Mouse (Mus musculus): Measurements from ENCODE around the gene Rpl36a.
A peak's percentile ranks its signal among the peaks of the same experiment; 100 is the strongest.
"Not testable (repeated sequence)": the region's sequence is repeated elsewhere in the genome, so short reads cannot be mapped to it uniquely, and the experiment has no call there.

Rpl36a gene

DNA sequence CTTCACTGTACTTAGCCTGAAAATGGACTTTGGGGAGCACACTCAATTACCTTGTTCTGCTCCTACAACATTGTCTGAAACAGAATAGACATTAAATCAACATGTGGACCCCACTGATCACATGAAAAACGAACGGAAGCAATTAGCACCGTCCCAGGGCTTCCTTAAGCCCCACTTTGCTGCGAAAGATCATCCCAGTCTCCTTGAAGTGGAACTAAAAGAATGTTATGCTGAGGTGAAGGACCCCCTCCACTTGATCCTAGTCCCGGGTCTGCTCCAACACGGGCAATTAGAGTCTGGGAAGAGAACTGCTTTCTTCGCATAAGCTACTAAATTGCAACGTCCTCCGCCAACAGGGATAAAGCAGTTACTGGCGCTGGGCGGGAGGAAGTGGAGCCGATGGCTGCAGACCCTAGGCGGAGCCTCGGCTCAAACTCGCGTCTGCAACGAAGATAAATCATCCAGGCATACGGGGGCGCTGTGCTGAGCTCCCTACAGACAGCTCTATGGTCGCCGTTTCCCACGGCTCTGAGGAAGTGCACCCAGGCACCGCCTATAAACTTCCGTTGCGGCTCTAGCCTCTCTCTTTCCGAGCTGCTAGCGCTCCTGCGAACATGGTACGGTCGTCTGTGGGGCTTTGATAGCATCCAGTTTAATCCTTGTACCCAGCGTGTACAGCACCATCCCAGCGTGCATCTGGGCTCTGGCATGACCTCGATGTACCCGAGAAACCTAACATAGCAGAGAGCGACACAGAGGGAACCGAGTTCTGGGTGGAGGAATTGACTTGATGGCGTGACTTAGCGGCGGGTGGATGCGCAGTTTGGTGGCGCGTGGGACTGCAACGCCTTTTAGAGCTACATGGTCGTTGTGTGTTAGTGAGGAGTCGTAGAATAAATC is at the start of gene Rpl36a:
Gene Rpl36a (plus strand): TSS at position 552 of the 900 bp plus-strand sequence.
- DNase-seq = peak; percentile 87

DNA sequence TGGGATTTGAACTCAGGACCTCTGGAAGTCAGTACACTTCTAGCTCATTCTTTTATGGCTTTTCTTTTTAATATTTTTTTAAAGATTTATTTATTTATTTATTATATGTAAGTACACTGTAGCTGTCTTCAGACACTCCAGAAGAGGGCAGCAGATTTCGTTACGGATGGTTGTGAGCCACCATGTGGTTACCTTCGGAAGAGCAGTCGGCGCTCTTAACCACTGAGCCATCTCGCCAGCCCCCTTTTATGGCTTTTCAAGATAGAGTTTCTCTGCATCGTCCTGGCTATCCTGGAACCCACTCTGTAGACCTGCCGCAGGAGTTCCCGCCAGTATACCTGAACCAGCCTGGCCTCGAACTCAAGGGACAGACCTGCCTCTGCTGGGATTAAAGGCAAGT is 45.7 kb upstream of the Rpl36a start:
- not testable (repeated sequence) for DNase-seq

DNA sequence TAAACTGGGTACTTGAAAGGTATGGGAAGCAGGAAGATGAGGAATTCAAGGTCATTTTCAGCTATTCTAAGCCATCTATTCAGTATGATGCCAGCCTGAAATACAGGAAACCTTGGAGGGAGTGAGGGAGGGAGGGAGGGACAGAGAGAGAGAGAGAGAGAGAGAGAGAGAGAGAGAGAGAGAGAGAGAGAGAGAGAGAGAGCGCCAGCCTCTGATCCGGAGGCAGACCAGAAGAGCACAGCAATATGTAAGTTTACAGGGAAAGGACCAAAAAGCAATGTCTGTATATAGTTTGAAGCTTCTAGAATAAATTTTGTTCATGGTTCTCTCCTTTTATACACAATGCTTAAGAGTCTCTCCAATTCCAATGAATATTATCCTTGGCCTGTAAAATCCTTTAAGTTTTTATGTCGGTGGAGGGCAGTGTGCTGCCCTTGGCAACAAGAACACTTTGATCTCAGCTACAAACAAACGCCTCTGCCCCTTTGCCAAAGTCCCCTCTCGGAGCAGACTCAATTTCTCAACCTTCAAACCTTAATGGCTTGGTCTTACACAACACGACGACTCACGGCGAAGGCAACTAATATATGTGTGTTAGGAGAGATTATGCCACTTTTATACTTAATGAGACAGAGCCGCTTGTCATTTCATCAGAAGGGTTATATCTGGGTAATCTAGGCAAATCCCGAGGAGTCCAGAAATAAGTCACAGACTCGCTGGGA is 44.9 kb upstream of the Rpl36a start:
- no peak for DNase-seq

DNA sequence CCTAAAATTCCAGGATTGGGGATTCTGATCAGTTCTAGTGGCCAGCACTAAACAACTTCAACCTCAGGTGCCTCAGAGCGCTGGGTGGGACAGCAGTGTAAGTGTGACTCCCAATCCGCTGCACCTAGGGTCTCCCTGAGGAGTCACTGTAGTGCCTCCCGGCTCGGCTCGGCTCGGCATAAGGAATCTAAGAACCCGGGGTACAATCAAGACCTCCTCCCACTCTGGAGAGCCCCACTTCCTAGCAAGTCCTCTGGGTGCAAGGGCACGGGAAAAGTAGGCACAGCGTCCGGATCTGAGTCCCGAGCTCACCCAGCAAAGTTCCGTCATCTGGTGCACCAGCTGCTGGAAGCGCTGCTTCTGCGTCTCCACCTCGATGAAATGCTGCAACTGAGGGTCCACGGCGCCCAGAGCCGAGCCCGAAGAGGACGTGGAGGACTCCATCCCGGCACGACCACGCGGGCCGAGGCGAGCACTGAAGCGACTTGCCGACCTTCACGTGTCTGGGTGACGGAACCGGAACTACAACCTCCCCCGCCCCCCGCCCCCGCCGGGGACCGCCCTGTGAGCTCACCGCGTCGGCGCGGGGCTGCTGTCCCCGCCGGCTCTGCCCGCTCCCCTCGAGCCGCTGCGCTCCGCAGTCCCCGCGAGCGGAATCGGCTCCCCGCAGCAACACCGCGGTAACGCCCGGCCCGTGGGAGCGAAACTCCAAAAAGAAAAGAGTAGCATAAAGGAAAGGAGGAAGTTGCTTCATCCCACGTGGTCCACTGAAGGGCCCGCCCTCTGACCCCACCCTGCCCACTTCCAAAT is 44.1 kb upstream of the Rpl36a start, which contains the start of gene Timm8a1:
Gene Timm8a1 (minus strand): TSS at position 721 of the 810 bp plus-strand sequence.
- DNase-seq = peak; percentile 37

DNA sequence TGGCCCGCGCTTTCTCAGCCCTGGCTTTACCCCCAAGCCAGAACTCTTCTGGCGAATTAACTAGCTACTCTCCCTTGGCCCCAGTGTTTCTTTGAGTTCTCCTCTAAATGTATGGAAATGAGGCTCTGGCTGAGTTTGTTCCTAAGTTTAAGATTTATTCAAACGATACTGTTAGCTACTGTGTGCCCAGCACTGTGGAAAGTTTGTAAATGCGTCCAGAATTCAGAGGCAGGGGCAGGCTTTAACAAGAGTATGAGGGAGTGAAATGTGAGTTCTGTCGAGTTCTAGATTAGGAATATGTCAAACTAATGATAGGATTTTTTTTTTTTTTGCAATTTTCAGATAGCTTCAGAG is 43.5 kb upstream of the Rpl36a start:
- DNase-seq = no peak

DNA sequence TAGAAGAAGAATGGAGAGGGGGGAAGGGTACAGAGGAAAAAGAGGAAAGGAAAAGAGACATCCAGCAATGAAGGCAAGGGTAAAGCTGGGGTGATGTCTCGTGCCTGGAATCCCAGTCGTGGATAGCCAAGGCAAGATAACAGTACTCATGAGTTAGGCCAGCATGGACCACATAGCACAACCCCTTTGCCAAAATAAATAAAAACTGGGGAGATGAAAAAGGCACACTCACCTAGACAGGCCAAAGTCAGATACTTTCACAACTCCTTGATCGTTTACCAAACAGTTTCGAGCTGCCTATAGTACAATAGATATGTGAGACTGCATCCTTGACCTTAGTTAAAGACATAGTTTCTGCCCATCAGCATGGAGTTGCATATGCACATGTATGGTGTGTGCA is 38.1 kb upstream of the Rpl36a start:
- no peak for DNase-seq

DNA sequence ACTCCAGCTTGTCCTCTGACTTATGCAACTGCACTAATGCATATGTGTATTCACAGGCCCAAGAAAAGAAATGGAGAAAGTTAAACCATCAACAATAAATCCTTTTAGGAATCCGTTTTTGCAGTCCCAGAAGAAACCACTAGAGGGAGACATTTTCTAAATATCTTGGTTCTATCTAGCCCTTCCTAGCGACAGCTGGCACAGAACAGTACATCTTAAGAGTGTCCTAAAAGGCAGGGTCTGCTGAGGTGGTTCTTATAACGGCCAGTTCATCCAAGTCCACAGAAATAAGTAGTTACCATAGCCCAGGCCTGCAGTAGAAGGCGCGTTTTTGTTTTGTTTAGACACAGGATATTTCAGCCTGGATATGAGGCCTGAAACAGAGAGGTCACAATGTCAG is 34.6 kb upstream of the Rpl36a start:
- DNase-seq = peak; percentile 39

DNA sequence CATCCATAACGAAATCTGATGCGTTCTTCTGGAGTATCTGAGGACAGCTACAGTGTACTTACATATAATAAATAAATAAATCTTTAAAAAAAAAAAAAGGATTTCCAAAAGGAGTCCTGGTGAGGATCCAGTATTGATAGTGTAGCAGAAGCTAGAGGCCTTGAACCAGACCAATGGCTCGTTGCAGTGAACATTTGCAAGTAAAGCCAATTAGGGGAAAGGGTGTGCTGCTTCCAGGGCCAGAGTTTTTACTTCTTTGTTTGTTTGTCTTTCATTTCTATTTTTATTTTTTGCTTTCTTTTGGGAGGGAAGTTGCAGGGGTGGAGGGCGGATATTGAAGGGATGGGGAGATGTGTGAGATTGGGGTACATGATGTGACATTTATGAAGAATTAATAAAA is 32.1 kb upstream of the Rpl36a start:
- DNase-seq = no peak

DNA sequence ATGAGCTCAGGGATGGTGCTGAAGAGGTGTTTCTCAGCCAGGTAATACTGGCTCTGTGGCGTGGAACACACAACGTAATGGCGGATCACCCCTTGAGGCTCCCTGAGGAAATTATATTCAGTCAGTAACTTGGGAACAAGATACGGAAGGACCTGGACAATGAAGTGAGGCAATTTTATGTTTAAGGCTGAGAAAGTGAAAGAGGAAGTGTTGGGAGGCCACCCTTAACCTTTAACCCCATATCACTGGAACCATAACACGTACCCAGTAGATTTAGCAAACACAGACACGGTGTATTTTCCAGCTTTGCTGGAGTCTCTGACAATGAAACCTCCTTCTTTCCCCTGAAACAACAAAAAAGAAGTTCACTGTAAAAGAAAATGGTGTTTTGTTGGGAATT is 31.0 kb upstream of the Rpl36a start:
- DNase-seq = no peak

DNA sequence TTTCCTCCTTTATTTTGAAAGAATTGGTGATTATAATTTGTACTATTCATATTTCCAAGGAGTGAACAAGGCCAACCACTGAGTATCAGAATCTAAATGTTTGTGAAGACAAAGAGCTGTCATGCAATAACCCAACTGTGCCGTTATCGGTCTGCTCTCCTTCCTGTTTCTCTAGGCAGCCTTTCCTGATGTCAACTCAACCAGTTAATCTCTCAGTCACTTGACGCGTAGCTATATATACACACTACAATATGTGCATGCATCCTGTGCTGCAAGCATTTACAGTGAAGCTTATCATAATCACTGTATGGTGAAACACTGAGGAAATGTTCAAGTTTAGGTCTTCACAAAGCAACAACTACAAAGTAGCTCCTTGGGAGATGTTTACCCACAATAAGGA is 21.1 kb upstream of the Rpl36a start:
- DNase-seq = no peak

DNA sequence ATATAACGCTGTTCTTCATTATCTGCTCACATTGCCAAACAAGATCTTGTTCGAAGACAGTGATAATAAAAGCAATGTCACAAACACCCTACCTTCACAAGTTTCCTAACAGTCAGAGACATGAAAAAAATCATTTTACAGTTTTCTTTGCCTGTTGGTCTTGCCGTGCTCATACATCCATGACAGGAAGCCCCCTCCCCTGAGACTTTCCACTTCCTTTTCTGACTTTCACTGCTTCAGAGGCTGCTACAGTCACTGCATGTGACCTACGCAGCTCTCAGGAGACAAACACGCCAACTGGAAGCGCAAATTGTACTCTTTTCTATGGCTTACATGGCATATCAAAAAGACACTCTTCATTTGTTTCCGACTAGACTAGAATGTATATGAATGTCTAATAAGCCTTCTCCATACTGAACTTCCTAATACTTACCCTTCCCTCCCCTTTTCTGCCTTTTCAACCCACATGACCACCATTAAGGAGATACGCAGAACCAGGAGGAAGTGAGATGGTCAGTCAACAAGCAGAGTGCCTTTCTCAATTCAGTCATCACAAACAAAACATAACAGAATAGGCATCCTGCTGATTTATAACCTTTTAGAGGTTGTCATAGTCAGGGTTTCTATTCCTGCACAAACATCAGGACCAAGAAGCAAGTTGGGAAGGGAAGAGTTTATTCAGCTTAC is 18.8 kb upstream of the Rpl36a start:
- DNase-seq = no peak

DNA sequence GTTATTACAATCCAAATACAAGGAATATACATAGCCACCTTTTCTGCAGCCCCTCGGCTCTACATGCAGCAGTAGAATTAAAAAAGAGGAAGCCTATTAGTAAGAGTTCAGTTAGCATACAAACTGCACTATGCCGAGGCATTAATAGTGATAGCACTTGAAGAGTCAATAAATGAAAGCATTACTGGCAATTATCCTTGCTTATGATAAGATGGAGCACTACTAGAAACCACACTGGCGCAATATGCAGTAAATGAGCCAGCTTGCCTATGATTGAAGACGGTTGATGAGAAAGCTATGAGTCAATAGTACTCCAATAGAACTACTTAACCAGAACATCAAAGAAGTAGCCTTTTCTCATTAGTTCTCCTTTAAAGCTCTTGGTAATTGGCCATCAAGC is 7.6 kb upstream of the Rpl36a start:
- DNase-seq = no peak

DNA sequence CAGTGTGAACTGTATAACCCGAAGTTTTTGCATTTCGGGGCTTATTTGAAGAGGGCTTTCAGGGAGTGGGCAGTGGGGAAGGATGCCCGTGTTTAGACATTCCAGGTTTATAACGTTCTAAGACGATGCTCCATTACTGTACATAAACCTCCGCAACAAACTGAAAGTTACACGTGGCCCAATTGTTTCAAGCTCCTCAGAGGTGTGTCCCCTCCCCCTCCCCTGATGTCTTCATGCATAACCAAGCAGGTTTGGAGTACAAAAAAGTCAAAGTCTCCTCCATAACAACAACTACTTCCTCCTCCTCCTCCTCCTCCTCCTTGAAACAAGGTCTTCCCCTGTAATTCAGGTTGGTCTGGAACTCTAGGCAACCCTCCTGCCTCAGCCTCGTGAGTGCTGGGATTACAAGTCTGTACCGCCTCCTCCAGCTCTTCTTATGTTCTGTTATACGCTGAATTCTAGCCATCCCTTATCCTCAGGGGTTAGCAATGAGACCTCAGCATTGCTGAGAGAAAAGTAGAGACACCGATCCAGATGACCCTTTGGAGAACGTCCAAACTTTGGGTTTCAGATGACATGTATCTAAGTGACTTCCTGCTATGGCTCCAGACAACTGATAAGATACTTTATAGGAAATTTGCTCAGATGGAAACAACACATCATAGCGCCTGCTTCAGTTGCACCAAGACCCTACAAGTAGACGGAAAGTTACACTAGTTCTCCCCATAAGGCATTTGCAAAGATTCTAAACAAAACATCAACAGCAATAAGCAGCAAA is 4.7 kb upstream of the Rpl36a start:
- no peak for DNase-seq

DNA sequence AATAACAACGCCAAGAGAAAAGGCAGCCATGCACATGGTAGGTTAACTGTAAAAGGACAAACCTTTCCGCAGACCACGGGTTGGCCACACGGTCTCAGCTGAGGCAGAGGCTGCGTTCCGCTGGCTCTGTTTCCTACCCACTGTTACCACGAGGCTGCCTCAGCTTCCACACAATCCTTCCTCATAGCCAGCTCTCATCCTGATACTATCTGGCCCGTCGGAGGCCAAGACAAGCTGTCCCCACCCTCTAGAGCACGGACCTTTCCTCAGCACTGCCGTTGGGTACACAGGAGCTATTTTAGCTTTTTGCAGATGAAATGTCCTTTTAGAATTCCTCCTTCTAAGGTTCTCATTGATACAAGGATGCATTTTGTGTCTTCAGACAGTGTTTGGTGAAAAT is 3.2 kb upstream of the Rpl36a start:
- DNase-seq = no peak

DNA sequence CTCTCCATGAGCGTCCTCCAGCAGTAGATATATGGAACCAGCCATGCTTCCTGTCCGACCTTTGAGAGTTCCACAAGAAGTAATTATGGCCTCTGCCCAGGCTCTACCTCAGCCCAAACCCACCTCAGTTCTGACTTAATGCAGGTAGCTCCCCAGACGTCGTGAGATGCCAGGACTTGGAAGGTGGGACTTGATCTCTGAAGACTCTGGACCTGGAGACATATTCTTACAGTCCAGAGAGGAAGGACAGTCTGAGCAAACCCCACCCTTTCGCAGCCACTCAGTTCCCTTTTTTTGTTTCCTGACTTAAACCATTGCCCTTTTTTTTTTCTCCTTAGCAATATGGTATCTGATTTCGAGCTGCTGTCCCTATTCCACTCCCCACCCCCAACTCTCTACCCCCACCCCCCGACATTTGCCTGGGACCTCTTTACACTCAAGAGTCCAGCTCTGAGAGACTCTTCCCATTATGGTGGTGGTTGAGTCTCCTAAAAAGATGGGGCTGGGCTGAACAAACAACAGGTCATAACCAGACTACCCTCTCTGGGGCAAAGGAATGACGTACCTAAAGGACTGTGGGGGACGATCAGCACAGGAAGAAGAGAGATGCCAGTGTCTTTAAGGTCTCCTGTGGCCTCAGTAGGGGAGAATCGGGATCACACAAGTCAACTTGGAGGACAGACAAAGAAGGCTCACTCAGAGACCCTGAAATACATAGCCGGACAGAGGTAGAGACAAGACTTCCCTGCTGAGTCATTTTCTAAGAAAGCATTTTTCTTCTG is 2.4 kb upstream of the Rpl36a start, which contains the start of gene Btk:
Gene Btk (minus strand): TSS at position 683 of the 782 bp plus-strand sequence.
- DNase-seq = no peak

DNA sequence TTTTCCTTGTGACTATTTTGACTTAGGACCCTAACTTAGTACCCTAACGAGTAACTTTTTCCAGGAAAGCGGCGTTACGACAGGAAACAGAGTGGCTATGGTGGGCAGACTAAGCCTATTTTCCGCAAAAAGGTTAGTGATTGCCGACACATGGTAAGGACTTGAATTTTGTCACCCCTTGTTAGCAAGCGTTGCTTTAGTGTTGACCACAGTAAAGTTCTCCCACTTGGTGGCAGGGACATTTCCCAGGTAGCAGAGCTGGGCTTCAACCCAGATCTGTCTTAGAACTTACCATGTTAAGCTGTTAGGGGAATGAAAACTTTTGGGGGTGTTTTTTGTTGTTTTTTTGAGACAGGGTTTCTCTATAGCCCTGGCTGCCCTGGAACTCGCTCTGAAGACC is 993 bp downstream of the Rpl36a start:
- no peak for DNase-seq

DNA sequence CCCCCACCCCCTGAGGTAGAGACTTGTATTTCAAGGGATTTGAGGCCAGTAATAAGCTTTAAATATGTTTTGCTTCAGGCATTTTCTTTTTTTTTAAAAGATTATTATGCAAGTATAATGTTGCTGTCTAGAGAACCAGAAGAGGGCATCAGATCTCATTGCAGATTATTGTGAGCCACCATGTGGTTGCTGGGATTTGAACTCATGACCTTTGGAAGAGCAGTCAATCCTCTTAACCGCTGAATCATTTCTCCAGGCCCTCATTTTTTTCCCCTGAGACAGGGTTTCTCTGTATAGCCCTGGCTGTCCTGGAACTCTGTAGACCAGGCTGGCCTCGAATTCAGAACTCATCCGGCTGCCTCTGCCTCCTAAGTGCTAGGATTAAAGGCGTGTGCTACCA is 2.8 kb downstream of the Rpl36a start:
- no peak for DNase-seq

DNA sequence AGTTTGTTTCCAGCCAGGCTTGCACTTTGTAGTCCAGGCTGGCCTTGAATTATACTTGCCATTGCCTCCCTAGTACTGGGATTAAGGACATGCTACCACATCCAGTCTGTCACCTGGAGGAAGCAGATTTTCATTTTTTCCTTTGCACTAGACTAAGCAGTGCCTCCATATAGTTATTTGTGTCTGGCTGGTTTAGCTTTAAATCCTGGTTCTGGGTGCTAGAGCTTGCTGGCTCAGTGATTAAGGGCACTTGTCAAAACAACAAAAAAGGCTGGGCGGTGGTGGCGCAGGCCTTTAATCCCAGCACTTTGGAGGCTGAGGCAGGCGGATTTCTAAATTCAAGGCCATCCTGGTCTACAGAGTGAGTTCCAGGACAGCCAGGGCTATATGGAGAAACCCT is 3.5 kb downstream of the Rpl36a start:
- DNase-seq = no peak

DNA sequence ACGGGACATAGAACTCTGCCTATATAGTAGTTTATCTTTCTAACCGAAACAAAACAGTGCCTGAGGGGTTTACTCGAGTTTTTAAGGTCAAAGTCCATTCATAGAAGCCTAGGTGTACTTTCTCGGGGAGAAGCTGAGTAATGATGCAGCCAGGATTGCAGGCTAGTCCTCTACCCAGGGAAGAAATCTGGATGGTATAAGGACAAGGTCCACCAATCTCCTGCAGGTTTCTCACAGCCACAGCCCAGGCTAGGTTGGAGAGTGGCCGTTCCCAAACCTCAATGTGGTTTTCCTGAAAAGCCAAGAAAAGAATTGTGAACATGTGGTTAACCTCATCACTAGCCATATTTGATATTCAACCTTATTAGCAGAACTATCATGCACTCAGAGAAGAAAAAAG is 4.4 kb downstream of the Rpl36a start:
- DNase-seq = no peak

DNA sequence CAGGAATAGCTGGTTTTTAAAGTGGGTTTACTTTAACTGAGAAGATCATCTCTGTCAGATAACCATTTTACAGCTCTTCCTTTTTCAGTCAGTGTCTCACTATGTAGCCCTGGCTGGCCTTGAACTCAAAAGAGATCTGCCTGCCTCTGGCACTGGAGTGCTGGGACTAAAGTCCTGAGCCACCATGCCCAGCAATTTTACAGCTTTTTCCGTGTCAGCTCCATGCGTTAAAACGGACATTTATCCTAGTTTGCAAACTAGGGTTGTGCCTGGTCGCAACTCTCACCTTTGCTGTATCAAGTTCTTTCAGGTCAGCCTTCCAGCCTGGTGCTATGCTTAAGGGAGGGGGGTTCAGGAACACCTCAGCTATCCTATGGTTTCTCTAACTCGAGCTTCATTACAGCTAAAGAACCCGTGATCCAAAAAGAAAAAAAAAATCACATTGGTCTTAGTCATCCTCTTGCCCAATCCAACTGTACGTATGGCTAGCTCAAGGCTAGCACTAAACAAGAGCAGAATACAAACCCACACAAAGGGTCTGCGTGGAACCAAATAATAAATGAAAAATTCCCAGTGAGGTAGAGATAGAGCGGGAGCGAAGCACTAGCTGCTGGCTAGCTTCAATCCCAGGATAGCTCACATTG is 14.6 kb downstream of the Rpl36a start:
- no peak for DNase-seq

All from cerebellum, adult 8-10 months (tissue).